Mouse (Mus musculus): ENCODE measurements at regions not wholly inside any gene's neighbourhood (a gene's known extent, or its start where the extent isn't known, plus 50 kb on each side); places are given as distances from the start of the nearest gene placed in this dataset.

- no peak for DNase-seq (ENCODE audit: low read depth, low spot score)
Measured at GRCm38 (mm10) chr12:71370091-71370490, 60.4 kb downstream of the Dact1 start.

GRCm38 (mm10) chr12:71371948-71372347, 62.3 kb downstream of the Dact1 start:
- DNase-seq (ENCODE audit: low read depth, low spot score), result no peak

- DNase-seq (ENCODE audit: low read depth, low spot score), result no peak
Measured at GRCm38 (mm10) chr12:71373633-71374032, 63.9 kb downstream of the Dact1 start.

GRCm38 (mm10) chr12:71376446-71376845, 66.8 kb downstream of the Dact1 start:
- no peak for DNase-seq (ENCODE audit: low read depth, low spot score)

- DNase-seq (ENCODE audit: low read depth, low spot score), result no peak
Measured at GRCm38 (mm10) chr12:71376966-71377365, 67.3 kb downstream of the Dact1 start.

GRCm38 (mm10) chr12:71379626-71380423, 70.1 kb downstream of the Dact1 start:
- DNase-seq (ENCODE audit: low read depth, low spot score), result no peak

GRCm38 (mm10) chr12:71380424-71380761, 70.7 kb downstream of the Dact1 start:
- DNase-seq (ENCODE audit: low read depth, low spot score), result no peak

- DNase-seq (ENCODE audit: low read depth, low spot score), result no peak
Measured at GRCm38 (mm10) chr12:71386251-71386650, 76.6 kb downstream of the Dact1 start.

- DNase-seq (ENCODE audit: low read depth, low spot score), result no peak
Measured at GRCm38 (mm10) chr12:71391481-71391880, 81.8 kb downstream of the Dact1 start.

GRCm38 (mm10) chr12:71393752-71394151, 84.1 kb downstream of the Dact1 start:
- no peak for DNase-seq (ENCODE audit: low read depth, low spot score)

- no peak for DNase-seq (ENCODE audit: low read depth, low spot score)
Measured at GRCm38 (mm10) chr12:71397456-71397855, 87.8 kb downstream of the Dact1 start.

- DNase-seq (ENCODE audit: low read depth, low spot score), result no peak
Measured at GRCm38 (mm10) chr12:71398701-71399100, 89.0 kb downstream of the Dact1 start.

GRCm38 (mm10) chr12:71400201-71400600, 90.5 kb downstream of the Dact1 start:
- DNase-seq (ENCODE audit: low read depth, low spot score), result no peak

GRCm38 (mm10) chr12:71401621-71402416, 92.1 kb downstream of the Dact1 start:
- no peak for DNase-seq (ENCODE audit: low read depth, low spot score)

GRCm38 (mm10) chr12:71407294-71407693, 97.6 kb downstream of the Dact1 start:
- no peak for DNase-seq (ENCODE audit: low read depth, low spot score)

- peak; percentile 64 for DNase-seq (ENCODE audit: low read depth, low spot score)
Measured at GRCm38 (mm10) chr12:71408396-71409050, 98.8 kb downstream of the Dact1 start.

- no peak for DNase-seq (ENCODE audit: low read depth, low spot score)
Measured at GRCm38 (mm10) chr12:71412331-71412730, 102.6 kb downstream of the Dact1 start.

GRCm38 (mm10) chr12:71416968-71417367, 107.3 kb downstream of the Dact1 start:
- DNase-seq (ENCODE audit: low read depth, low spot score), result no peak

- DNase-seq (ENCODE audit: low read depth, low spot score), result no peak
Measured at GRCm38 (mm10) chr12:71418186-71418585, 108.5 kb downstream of the Dact1 start.

- no peak for DNase-seq (ENCODE audit: low read depth, low spot score)
Measured at GRCm38 (mm10) chr12:71419161-71419560, 109.5 kb downstream of the Dact1 start.

- DNase-seq (ENCODE audit: low read depth, low spot score), result no peak
Measured at GRCm38 (mm10) chr12:71426023-71426719, 116.5 kb downstream of the Dact1 start.

- DNase-seq (ENCODE audit: low read depth, low spot score), result no peak
Measured at GRCm38 (mm10) chr12:71427974-71428373, 118.3 kb downstream of the Dact1 start.
